Mouse (Mus musculus): ENCODE measurements around the gene Vapa.

DNA sequence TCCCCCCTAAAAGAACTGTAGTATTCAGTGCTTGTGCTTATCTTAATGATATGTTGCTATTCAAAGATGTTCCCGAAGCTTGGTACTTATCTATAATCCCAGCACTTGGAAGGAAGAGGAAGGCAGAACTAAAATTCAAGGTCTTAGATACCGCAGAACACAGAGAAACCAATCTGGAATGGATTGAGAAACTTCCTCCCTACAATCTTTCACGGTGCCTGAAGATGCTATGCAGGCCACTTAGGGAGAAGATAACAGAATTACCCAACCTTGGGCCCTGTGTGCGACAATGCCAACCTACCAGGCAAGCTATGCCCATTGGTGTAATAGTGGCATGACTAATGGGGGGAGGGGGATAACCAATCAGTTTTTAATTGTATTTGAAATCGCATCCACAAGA, 4.6 kb downstream of the Vapa start:
- TF ChIP-seq ETS1 (conservative IDR thresholded peaks at IDR 0.05; ENCODE audit: low read depth, low read length) (no peak), POLR2A (IDR thresholded peaks at IDR 0.05; ENCODE audit: low read depth, low read length) (no peak), CTCF (conservative IDR thresholded peaks at IDR 0.05 in 1 of 2, IDR thresholded peaks at IDR 0.05 in 1 of 2; ENCODE audit: low read depth in 2 of 2, low read length in 2 of 2) (no peak), HCFC1 (IDR thresholded peaks at IDR 0.05; ENCODE audit: low read depth, low read length) (no peak)

Data from CH12.LX (cell line).